Mouse (Mus musculus) T-helper 1 cell (primary cell): ENCODE data around the gene Uhrf1bp1.

Experiments
- in situ Hi-C: fragments of 300-600 bp; cut with MboI, MseI; formaldehyde crosslinking; loops from one replicate; pipeline ENCODE4 v1.15.1; 2025; ENCODE audit warnings: high pct_unique_total_duplicates

Gene Uhrf1bp1

DNA sequence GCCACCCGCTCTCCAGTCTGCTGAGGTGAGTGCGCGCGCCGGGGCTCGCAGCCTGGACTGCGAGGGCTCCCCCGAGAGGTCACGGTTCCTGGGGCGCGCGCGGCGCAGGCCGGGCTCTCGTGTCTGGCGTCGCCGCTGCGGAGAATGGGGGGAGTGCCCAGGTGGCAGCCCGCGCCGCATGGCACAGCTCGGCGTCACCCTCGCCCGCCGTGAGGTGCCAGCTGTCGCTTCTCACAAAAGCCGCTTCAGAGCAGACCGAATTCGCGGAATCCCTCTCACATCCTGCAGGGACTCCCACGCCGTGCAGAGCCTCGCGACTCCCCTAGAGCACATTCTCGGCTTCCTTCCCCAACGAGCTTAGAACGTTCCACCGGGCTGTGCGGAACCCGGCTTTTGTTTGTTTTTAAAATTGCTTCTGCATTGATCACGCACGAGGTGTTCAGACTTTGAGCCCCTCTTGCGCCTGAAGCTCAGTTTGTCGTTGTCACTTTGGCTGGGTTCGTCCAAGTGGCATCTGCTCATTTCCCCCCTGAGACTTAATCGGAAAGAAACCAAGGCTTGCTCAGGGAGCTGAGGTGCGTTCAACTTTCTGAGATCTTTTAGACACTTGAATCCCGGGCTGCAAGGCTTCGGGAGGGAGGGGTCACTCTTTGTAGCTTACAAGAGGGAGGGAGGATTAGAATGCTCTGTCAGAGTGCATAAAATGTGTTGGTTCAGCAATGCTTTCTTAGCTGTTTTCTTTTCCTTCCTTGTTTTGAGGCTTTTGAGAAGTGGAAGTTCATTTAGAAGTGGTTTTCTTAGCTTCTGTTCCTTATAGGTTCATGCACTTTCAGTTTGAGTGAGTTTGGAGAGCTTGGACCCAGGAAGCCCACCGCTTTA lies 53.6 kb downstream of the Uhrf1bp1 start, which contains the start of gene Taf11:
Gene Taf11, minus strand, starts transcription at position 223 of the 879 bp plus-strand sequence.
- in situ Hi-C loops = loop anchor here (5.0 kb wide), 1 partner anchor 68 kb away; no protein-coding TSS in a partner anchor

DNA sequence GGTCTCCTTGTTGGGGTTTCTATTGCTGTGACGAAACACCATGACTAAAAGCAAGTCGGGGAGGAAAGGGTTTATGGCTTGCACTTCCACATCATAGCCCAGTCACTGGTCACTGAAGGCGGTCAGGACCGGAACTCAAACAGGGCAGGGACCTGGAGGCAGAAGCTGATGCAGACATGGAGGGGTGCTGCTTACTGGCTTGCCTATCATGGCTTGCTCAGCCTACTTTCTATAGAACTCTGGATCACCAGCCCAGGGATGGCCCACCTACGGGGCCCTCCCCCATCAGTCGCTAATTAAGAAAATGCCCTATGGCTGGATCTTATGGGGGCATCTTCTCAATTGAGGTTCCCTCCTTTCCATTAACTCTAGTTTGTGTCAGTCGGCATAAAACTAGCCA lies 55.1 kb downstream of the Uhrf1bp1 start:
- in situ Hi-C loops = no loop called here

GRCm38 (mm10) chr17:27914742-27915141 lies 58.5 kb downstream of the Uhrf1bp1 start:
- in situ Hi-C loops = no loop called here

- in situ Hi-C loops = no loop called here
Observed at GRCm38 (mm10) chr17:27916366-27916765, 60.1 kb downstream of the Uhrf1bp1 start.

DNA sequence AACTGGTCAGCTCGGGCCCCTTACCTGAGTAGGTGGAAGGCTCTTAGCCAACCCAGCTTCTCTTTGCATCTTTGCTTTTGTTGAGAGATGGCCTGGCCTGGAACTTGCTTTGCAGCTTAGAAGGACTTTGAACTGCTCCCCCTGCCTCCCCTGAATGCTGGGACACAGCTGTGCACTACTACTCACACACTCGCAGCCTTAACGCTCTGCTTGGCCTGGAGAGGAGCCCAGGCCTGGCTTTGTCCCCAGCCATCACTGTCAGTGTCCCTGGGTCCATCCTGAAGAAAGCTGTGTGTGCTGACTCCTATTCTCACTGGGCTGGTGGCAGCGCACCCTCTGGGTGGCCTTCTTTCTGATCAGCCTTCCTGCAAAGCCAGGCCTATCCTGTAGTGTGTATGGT lies 64.4 kb downstream of the Uhrf1bp1 start:
- in situ Hi-C loops = no loop called here

GRCm38 (mm10) chr17:27922174-27922712 lies 66.0 kb downstream of the Uhrf1bp1 start:
- in situ Hi-C loops = no loop called here

DNA sequence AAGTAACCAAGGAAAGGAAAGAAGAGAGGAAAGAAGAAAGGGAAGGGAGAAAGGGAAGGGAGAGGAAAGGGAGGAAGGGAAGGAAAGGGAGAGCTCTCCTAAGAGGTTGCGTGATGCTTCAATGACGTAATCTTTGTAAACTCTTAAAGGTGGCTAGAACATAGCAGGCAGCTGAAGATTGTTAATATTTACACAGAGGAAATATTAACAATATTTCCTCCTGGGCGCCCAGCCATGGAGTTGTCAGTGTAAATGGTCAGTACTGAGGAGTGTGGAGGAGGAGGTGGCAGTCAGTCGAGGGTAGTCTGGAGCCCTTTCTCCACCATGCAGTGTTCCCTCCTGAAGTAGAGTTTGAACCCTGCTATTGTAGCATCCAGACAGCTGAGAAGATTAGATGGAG lies 68.8 kb downstream of the Uhrf1bp1 start:
- in situ Hi-C loops = no loop called here

- in situ Hi-C loops = no loop called here
Observed at GRCm38 (mm10) chr17:27925504-27925903, 69.3 kb downstream of the Uhrf1bp1 start.

GRCm38 (mm10) chr17:27930291-27930690 lies 74.0 kb downstream of the Uhrf1bp1 start:
- in situ Hi-C loops = no loop called here

- in situ Hi-C loops = no loop called here
Observed at GRCm38 (mm10) chr17:27931826-27932225, 75.6 kb downstream of the Uhrf1bp1 start.

DNA sequence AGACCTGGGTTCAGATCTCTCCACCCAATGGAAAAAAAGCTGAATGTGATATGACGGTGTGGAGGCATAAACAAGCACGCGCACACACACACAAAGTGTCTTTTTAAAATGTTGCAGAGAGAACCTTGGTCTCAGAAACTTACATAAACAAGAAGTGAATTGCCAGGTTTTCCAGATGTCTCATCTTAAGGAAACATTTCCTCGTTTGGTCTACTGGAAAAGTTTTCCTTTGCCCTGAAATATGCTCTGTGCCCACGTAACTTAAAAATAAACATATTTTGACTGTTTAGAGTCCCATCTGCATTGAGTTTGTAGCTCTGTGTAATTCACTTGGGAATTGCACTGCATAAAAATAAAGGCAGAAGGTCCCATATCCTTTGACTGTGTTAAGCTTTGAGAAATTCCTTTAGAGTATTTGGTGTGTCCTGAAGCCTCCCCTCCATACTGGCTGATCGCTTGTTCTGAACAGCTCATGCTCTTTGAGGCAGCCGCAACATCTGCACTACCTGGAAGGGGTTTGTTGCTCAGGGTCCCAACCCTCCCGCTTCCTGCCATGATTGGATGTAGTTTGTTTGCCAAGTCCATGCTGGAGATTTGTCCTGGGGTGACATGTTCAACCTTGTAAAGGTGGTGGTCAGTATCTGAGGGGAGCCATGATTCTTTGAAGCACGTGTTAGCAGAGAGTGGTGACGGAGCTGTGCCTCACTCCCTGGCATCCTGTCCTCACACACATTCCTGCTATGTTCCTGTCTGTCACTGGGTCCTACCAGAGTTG lies 78.1 kb downstream of the Uhrf1bp1 start:
- in situ Hi-C loops = no loop called here

DNA sequence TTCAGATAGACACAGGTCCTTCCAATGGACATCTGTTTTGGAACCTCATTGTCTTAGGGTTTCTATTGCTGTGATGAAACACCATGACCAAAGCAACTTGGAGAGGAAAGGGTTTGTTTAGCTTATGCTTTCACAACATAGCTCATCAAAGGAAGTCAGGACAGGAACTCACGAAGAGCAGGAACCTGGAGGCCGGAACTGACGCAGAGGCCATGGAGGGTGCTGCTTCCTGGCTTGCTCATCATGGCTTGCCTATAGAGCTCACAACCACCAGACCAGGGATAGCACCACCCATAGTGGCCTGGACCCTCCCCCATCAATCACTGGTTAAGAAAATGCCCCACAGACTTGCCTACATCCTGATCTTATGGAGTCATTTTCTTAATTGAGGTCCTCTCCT lies 78.8 kb downstream of the Uhrf1bp1 start:
- in situ Hi-C loops = no loop called here

- in situ Hi-C loops = no loop called here
Observed at GRCm38 (mm10) chr17:27937054-27937615, 80.9 kb downstream of the Uhrf1bp1 start.

- in situ Hi-C loops = no loop called here
Observed at GRCm38 (mm10) chr17:27938121-27938754, 82.0 kb downstream of the Uhrf1bp1 start.

DNA sequence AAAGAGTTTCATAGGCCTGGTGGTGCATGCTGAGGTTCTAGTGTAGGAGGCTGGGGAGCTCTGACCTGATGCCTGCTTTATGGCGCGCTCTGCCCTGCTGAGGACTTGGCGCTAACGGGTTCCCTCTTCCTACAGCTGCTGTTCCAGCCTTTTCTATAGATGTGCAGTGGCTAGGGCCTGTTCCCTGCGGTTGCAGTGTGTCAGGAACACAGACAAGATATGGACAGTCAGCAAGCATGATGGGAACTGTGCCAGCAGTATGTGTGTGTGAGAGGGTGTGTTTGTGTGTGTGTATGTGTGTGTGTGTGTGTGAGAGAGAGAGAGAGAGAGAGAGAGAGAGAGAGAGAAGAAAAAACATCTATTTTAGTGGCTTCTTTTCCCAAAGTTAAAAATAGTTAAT lies 82.8 kb downstream of the Uhrf1bp1 start:
- in situ Hi-C loops = no loop called here

GRCm38 (mm10) chr17:27940352-27940751 lies 84.1 kb downstream of the Uhrf1bp1 start:
- in situ Hi-C loops = no loop called here

DNA sequence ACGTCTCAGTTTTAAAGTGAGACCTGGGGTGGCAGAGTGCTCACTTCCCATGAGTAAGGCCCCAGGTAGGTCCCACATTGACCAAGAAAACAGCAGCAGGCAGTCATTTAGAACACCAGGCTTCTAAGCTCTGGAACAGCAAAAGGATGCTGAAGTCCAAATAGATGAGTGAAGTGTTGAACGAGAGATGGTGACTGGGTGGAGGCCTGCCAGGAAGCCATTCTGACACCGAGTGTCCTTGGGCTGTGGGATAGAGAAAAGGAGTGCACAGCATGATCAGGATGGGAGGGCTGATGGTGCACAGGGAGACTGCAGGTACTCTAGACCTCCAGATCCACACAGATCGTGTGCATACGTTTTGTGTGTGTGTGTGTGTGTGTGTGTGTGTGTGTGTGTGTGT lies 84.9 kb downstream of the Uhrf1bp1 start:
- in situ Hi-C loops = no loop called here

- in situ Hi-C loops = no loop called here
Observed at GRCm38 (mm10) chr17:27941698-27942097, 85.5 kb downstream of the Uhrf1bp1 start.

DNA sequence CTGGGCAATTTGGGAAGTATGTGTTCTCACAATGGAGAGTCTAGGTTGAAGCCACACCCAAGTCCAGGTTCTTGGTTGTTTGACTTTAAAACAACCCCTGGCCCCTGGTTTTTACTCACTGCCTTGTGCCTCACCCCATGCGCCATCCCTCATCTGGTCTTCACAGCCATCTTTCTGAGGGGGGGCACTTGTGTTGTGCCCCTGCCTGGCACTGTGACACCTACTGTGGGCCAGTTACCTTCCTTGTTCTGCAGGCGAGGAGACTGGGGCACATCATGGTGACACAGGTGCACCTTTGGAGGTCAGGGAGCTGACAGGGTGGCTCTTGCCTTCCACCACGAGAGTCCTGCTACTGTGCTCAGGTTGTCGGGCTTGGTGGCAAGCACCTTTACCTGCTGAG lies 85.9 kb downstream of the Uhrf1bp1 start:
- in situ Hi-C loops = no loop called here

- in situ Hi-C loops = no loop called here
Observed at GRCm38 (mm10) chr17:27945546-27946216, 89.4 kb downstream of the Uhrf1bp1 start.

- in situ Hi-C loops = no loop called here
Observed at GRCm38 (mm10) chr17:27946371-27946770, 90.1 kb downstream of the Uhrf1bp1 start.
